Mouse (Mus musculus) hindbrain, embryonic 13.5 days (tissue): ENCODE data around the gene Cfap70. TPM values are rescaled to one million over a fixed set of nuclear protein-coding genes. Genes with fewer than 3 reads are reported as not detected.

Experiments
- ATAC-seq: fragments of 200-750 bp; cut with Nextera tagmentation; 2 replicates; pipeline ENCODE4 v1.8.0; 2017; ENCODE audit warnings: moderate TSS enrichment; ENCODE audit not compliant: low FRiP score
- H3K27ac ChIP-seq: fragments of 300-500 bp; sonication (generic); 2 replicates; pipeline ENCODE4 v1.5.1; 2015; ENCODE audit warnings: inconsistent platforms, mild to moderate bottlenecking, moderate library complexity
- H3K27me3 ChIP-seq: fragments of 300-500 bp; sonication (generic); 2 replicates; pipeline ENCODE4 v1.6.1; 2015; ENCODE audit warnings: mild to moderate bottlenecking, inconsistent platforms
- H3K36me3 ChIP-seq: fragments of 300-500 bp; sonication (generic); 2 replicates; pipeline ENCODE4 v1.6.1; 2015; ENCODE audit warnings: mild to moderate bottlenecking, inconsistent platforms
- H3K4me1 ChIP-seq: fragments of 300-500 bp; sonication (generic); replicated peaks from 2 replicates; pipeline ENCODE4 v1.6.1; 2015; ENCODE audit warnings: inconsistent platforms
- H3K4me2 ChIP-seq: fragments of 300-500 bp; sonication (generic); 2 replicates; pipeline ENCODE4 v1.6.1; 2015; ENCODE audit warnings: inconsistent platforms, mild to moderate bottlenecking, moderate library complexity
- H3K4me3 ChIP-seq: fragments of 300-500 bp; sonication (generic); 2 replicates; pipeline ENCODE4 v1.5.1; 2015; ENCODE audit warnings: mild to moderate bottlenecking, inconsistent platforms
- H3K9ac ChIP-seq: fragments of 300-500 bp; sonication (generic); 2 replicates; pipeline ENCODE4 v1.6.1; 2015; ENCODE audit warnings: mild to moderate bottlenecking, inconsistent platforms
- H3K9me3 ChIP-seq: fragments of 300-500 bp; sonication (generic); 2 replicates; pipeline ENCODE4 v1.6.1; 2016; ENCODE audit warnings: inconsistent platforms
- WGBS: fragments of 180-500 bp; shearing (Covaris S2); methylation state at CpG from one replicate; pipeline ENCODE4 v1.1.7; 2015; 5-methylcytosine and 5-hydroxymethylcytosine counted together
- polyA plus RNA-seq: library from polyadenylated mRNA; unstranded; fragments of >200 nt; fragmentation: Nextera tagmentation; extraction: Ambion mirVana; gene quantifications from 2 replicates; pipeline ENCODE4 v1.2.1, GENCODE M21; 2015

The Cfap70 gene
- 1.0 and 2.2 TPM in 2 replicates for polyA plus RNA-seq

GRCm38 (mm10) chr14:20451765-20452331 lies at the start of gene Cfap70:
TSS of gene Cfap70 (minus strand) at chr14:20452226.
- WGBS, result 4% methylated on average over 15 of the region's 15 CpGs
- Histone ChIP-seq H3K36me3 (peaks cover 5% of the 10 kb centered on the region; the same call in 1 of the 2 replicates), H3K9me3 (no peaks in the 10 kb centered on the region), H3K4me1 (0 out of 2 replicates have a peak, but pooled peaks cover 5% of the 10 kb centered on the region), H3K9ac (peak within 1 kb of the TSS; percentile 58; the same call in 1 of the 2 replicates), H3K4me2 (peak within 1 kb of the TSS; percentile 63), H3K27ac (0 out of 2 replicates have a peak within 1 kb of the TSS, but pooled peaks have one; percentile 8), H3K27me3 (no peaks in the 10 kb centered on the region), H3K4me3 (peak within 1 kb of the TSS; percentile 41)
- ATAC-seq, result peak; percentile 79

GRCm38 (mm10) chr14:20499982-20500381 lies 48.0 kb upstream of the Cfap70 start:
- Histone ChIP-seq H3K36me3 (peaks cover 39% of the 10 kb centered on the region), H3K9me3 (no peaks in the 10 kb centered on the region), H3K4me1 (no peaks in the 10 kb centered on the region), H3K4me3 (no peak overlapping the region), H3K9ac (no peak overlapping the region), H3K27me3 (no peaks in the 10 kb centered on the region), H3K4me2 (no peak overlapping the region), H3K27ac (no peak overlapping the region)
- WGBS, result 93% methylated on average over 3 of the region's 3 CpGs
- ATAC-seq, result no peak

GRCm38 (mm10) chr14:20496603-20497002 lies 44.6 kb upstream of the Cfap70 start, which contains the start of gene Mss51:
TSS of gene Mss51 (minus strand) at chr14:20496901.
- Histone ChIP-seq H3K27ac (no peak within 1 kb of the TSS), H3K9ac (no peak within 1 kb of the TSS), H3K4me1 (no peaks in the 10 kb centered on the region), H3K9me3 (no peaks in the 10 kb centered on the region), H3K36me3 (peaks cover 36% of the 10 kb centered on the region), H3K27me3 (no peaks in the 10 kb centered on the region), H3K4me2 (no peak within 1 kb of the TSS), H3K4me3 (no peak within 1 kb of the TSS)
- ATAC-seq, result no peak
- WGBS, result 83% methylated on average over 2 of the region's 2 CpGs

DNA sequence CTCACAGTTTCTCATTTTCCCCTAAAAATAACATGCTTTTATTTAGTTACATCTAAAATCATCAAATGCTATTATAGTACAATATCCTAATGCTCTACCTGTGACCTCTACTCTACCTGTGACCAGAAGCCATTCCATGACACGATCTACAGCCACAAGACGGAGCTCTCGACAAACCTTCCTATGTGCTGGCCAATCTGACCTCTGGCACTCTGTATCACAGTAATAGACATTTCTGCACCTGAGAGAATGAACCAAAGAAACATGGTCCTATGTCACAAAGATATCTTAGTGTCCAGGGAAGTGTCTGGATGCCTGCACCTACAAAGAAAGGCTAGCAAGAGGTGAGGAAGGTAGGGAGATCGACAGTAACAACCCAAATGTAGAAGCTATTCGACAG lies 34.0 kb upstream of the Cfap70 start:
- 97% methylated on average over 5 of the region's 5 CpGs for WGBS
- ATAC-seq, result no peak

DNA sequence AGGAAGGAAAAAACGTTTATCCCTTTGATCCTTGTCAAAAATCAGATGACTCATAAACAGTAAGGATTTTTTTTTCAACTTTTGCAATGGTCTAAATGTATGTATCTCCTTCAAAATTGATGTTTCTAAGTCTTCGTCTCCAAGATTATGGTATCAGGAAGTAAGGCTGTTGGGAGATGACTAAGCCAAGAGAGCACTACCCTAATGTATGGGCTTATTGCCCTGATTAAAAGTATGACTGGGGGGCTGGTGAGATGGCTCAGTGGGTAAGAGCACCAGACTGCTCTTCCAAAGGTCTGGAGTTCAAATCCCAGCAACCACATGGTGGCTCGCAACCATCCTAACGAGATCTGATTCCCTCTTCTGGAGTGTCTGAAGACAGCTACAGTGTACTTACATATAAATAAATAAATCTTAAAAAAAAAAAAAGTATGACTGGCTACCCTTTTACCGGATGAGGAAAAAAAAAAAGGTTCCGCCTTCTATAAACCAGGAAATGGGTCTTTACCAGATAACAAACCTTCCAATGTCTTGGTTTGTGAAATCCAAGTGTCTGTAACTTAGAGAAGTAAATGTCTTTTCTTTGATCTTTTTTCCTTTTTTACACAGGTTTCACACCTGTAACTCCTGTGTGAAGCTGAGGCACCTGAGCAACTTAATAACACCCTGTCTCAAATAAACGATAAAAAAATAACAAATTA lies 30.2 kb upstream of the Cfap70 start:
- Histone ChIP-seq H3K9ac (no peak overlapping the region), H3K4me1 (peaks cover 8% of the 10 kb centered on the region; the same call in 1 of the 2 replicates), H3K27me3 (peaks cover 9% of the 10 kb centered on the region; the same call in 1 of the 2 replicates), H3K4me2 (no peak overlapping the region), H3K27ac (no peak overlapping the region), H3K36me3 (peaks cover 22% of the 10 kb centered on the region), H3K4me3 (no peak overlapping the region), H3K9me3 (no peaks in the 10 kb centered on the region)
- ATAC-seq, result no peak
- 92% methylated on average over 7 of the region's 7 CpGs for WGBS

More for the DNA sequence above, 34.0 kb upstream of the Cfap70 start:
- Histone ChIP-seq H3K4me2 (no peak overlapping the region), H3K4me3 (no peak overlapping the region), H3K27me3 (no peaks in the 10 kb centered on the region), H3K36me3 (peaks cover 27% of the 10 kb centered on the region), H3K9ac (no peak overlapping the region), H3K27ac (no peak overlapping the region), H3K9me3 (no peaks in the 10 kb centered on the region), H3K4me1 (no peaks in the 10 kb centered on the region)

DNA sequence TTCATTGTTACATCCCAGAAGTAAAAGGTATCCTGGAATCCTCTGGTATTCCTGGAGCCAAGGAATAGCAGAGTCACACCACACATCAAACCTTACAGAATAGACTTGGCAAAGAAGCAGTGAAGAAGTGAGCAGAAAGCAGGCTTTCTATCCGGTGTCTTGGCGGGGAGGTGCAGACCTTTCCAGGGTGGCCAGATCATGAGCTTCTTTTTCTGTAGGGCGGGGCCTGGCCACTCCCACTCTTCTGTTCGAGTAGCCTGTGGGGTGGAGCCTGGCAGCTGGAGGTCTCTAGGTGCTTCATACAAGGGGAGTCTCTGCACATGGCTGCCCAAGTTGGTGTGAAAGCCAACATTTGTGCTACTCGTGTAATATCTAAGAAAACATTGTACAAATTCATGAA lies 29.2 kb upstream of the Cfap70 start:
- H3K9me3 ChIP-seq, result no peaks in the 10 kb centered on the region
- 24% methylated on average over 5 of the region's 5 CpGs for WGBS
- no peak overlapping the region for H3K4me3 ChIP-seq
- H3K36me3 ChIP-seq, result peaks cover 17% of the 10 kb centered on the region
- H3K9ac ChIP-seq, result no peak overlapping the region
- H3K27ac ChIP-seq, result no peak overlapping the region
- H3K27me3 ChIP-seq, result peaks cover 9% of the 10 kb centered on the region; the same call in 1 of the 2 replicates
- H3K4me2 ChIP-seq, result no peak overlapping the region
- peaks cover 8% of the 10 kb centered on the region; the same call in 1 of the 2 replicates for H3K4me1 ChIP-seq
- no peak for ATAC-seq

- Histone ChIP-seq H3K4me2 (peak overlapping the region; percentile 83), H3K4me1 (peaks cover 8% of the 10 kb centered on the region; the same call in 1 of the 2 replicates), H3K9me3 (no peaks in the 10 kb centered on the region), H3K9ac (peak overlapping the region; percentile 68; the same call in 1 of the 2 replicates), H3K4me3 (peak overlapping the region; percentile 57), H3K27me3 (peaks cover 9% of the 10 kb centered on the region; the same call in 1 of the 2 replicates), H3K27ac (no peak overlapping the region), H3K36me3 (peaks cover 17% of the 10 kb centered on the region)
- 64% methylated on average over 1 of the region's 1 CpGs for WGBS
- no peak for ATAC-seq
Observed at GRCm38 (mm10) chr14:20480195-20480579, 28.2 kb upstream of the Cfap70 start.

GRCm38 (mm10) chr14:20479291-20480194 lies 27.5 kb upstream of the Cfap70 start, which contains the start of gene Anxa7:
TSS of gene Anxa7 (minus strand) at chr14:20480133.
- Histone ChIP-seq H3K9ac (peak within 1 kb of the TSS; percentile 68), H3K36me3 (peaks cover 10% of the 10 kb centered on the region), H3K4me2 (peak within 1 kb of the TSS; percentile 83), H3K27me3 (peaks cover 9% of the 10 kb centered on the region; the same call in 1 of the 2 replicates), H3K4me1 (peaks cover 8% of the 10 kb centered on the region; the same call in 1 of the 2 replicates), H3K4me3 (peak within 1 kb of the TSS; percentile 57), H3K9me3 (no peaks in the 10 kb centered on the region), H3K27ac (no peak within 1 kb of the TSS)
- peak; percentile 81 for ATAC-seq
- WGBS, result 1% methylated on average over 48 of the region's 48 CpGs

- Histone ChIP-seq H3K27ac (no peak overlapping the region), H3K27me3 (peaks cover 9% of the 10 kb centered on the region; the same call in 1 of the 2 replicates), H3K9ac (no peak overlapping the region), H3K9me3 (no peaks in the 10 kb centered on the region), H3K4me3 (peak overlapping the region; percentile 57), H3K4me2 (peak overlapping the region; percentile 83), H3K4me1 (peaks cover 8% of the 10 kb centered on the region; the same call in 1 of the 2 replicates), H3K36me3 (0 out of 2 replicates have a peak, but pooled peaks cover 3% of the 10 kb centered on the region)
- 28% methylated on average over 7 of the region's 7 CpGs for WGBS
- ATAC-seq, result no peak
Observed at GRCm38 (mm10) chr14:20478801-20479200, 26.8 kb upstream of the Cfap70 start.

GRCm38 (mm10) chr14:20478385-20478784 lies 26.4 kb upstream of the Cfap70 start:
- no peak overlapping the region; the same call in 1 of the 2 replicates for H3K4me2 ChIP-seq
- WGBS, result 56% methylated on average over 3 of the region's 3 CpGs
- no peaks in the 10 kb centered on the region for H3K9me3 ChIP-seq
- peaks cover 9% of the 10 kb centered on the region; the same call in 1 of the 2 replicates for H3K27me3 ChIP-seq
- no peak overlapping the region for H3K4me3 ChIP-seq
- H3K4me1 ChIP-seq, result peaks cover 8% of the 10 kb centered on the region; the same call in 1 of the 2 replicates
- H3K36me3 ChIP-seq, result no peaks in the 10 kb centered on the region
- H3K9ac ChIP-seq, result no peak overlapping the region
- ATAC-seq, result no peak
- no peak overlapping the region for H3K27ac ChIP-seq

DNA sequence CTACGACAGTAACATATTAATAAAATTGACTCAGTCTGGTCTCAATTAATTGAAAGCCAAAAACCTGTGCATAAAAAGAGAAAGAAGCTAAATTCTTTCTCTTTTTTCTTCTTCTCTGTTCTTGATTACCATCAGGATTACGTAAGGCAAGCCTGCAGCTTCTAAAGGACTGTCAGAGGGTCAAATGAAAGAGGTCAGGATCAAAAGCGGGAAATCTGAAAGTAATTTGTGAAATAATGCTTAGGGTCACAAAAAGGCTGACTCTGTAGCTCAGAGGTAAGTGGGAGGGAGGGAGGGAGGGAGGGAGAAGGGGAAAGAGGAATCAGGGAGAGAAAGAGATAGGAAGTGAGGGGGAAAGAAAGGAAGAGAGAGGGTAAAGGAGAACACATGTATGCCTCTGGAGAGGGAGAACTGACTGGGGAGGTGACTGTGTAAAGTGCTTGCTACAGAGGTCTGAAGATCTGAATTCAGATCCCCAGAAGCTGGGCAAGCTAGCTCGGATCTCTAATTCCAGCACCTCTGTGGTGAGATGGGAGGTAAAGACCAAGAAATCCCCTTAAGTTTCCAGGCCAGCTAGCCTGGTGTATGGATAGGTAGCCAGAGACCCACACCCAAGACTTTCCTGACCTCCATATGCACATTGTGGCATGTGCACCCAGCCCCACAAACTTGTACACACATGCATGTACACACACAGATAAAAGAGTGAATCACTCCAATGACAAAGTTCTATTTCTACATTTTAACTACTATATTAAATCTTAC lies 25.4 kb upstream of the Cfap70 start:
- Histone ChIP-seq H3K27me3 (peaks cover 9% of the 10 kb centered on the region; the same call in 1 of the 2 replicates), H3K4me3 (no peak overlapping the region), H3K4me1 (peaks cover 8% of the 10 kb centered on the region; the same call in 1 of the 2 replicates), H3K9ac (no peak overlapping the region), H3K36me3 (no peaks in the 10 kb centered on the region), H3K4me2 (no peak overlapping the region), H3K27ac (no peak overlapping the region), H3K9me3 (no peaks in the 10 kb centered on the region)
- WGBS, result 40% methylated on average over 4 of the region's 4 CpGs
- no peak for ATAC-seq
